Comparison of ENCODE assay signal across 14 mouse cellular contexts in the genomic region with DNA sequence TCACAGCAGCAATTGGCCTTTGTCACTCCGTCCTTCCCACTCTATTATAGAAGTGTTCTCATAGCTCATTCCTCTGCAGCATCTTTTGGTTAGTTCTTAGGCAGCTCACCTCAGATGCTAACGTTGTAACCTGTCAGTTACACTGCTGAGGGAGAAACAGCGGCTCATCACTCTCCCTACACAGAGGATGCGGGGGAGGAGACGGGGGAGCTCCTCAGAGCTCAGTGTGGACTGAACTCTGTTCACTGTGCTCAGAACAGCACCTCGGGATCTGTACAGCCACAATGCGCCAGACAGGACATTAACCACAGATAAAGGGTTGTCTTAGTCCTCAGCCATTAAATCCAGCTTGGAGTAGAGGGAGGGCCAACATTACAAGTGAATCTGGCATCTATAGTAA.
"Had no signal": no experiment of that assay in that cellular context is flagged by ENCODE, and none has a peak within 500 bp of the region (broad histone marks: within the 10 kb centered on the region; RNA-seq: fewer than 3 reads in every experiment).

No protein-coding gene starts in this region.

- DNase-seq: kidney, adult 11 months; lung, postnatal 14 days; retina, postnatal 1 day; right cerebral cortex, postnatal 25 days; thymus, adult 2 months; thymus, postnatal 25 days had no signal

- H3K4me2 ChIP-seq: limb, embryonic 15.5 days; liver, embryonic 12.5 days; lung, embryonic 15.5 days; midbrain, embryonic 12.5 days; neural tube, embryonic 13.5 days had no signal

- H3K9ac ChIP-seq: limb, embryonic 15.5 days; liver, embryonic 12.5 days; lung, embryonic 15.5 days; midbrain, embryonic 12.5 days; neural tube, embryonic 13.5 days had no signal

- H3K4me3 ChIP-seq: limb, embryonic 15.5 days; liver, embryonic 12.5 days; lung, embryonic 15.5 days; midbrain, embryonic 12.5 days; neural tube, embryonic 13.5 days had no signal

- H3K27ac ChIP-seq: hindbrain, postnatal 0 days; limb, embryonic 15.5 days; liver, embryonic 12.5 days; lung, embryonic 15.5 days; midbrain, embryonic 12.5 days; neural tube, embryonic 13.5 days; stomach, postnatal 0 days had no signal

- ATAC-seq: hindbrain, postnatal 0 days; liver, embryonic 12.5 days; midbrain, embryonic 16.5 days had no signal

- H3K4me1 ChIP-seq: limb, embryonic 15.5 days; liver, embryonic 12.5 days; lung, embryonic 15.5 days; midbrain, embryonic 12.5 days; neural tube, embryonic 13.5 days had no signal

- H3K27me3 ChIP-seq: limb, embryonic 15.5 days; liver, embryonic 12.5 days; lung, embryonic 15.5 days; midbrain, embryonic 12.5 days; neural tube, embryonic 13.5 days had no signal

- H3K9me3 ChIP-seq: limb, embryonic 15.5 days; liver, embryonic 12.5 days; lung, embryonic 15.5 days; midbrain, embryonic 12.5 days; neural tube, embryonic 13.5 days had no signal
